Mouse (Mus musculus): ENCODE data around the gene Prkn. TPM values are rescaled to one million over a fixed set of nuclear protein-coding genes. Genes with fewer than 3 reads are reported as not detected.

Prkn gene
- polyA plus RNA-seq, 1 experiment from 2014 or later = 1.7 TPM

DNA sequence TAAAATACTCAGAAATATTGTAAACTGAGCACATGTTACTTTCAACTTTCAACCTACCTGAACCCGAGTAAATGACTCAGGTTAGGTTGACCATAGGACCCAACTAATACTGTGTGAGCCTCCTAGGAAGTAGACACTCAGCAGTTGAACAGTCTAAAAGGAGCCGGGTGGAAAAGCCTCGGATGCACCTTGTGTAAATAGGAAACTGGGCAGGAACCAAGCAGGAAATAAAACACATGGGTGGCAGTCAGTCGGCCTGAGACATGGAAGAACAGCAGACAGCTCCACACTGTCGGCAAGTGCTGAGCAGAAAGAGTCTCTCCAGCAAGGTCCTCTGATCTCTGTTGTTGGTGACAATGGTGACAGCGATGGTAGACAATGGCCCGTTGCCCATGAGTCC, 676.0 kb downstream of the Prkn start:
- Histone ChIP-seq H3K9ac (ENCODE audit: low read depth, low read length) (no peak overlapping the region), H3K27me3 (ENCODE audit: control insufficient read depth, insufficient read depth, low read length) (no peaks in the 10 kb centered on the region), H3K4me2 (no peak overlapping the region), H3K36me3 (ENCODE audit: control insufficient read depth, insufficient read depth, low read length) (no peaks in the 10 kb centered on the region), H3K4me1 (ENCODE audit: control insufficient read depth, insufficient read depth, low read length) (no peaks in the 10 kb centered on the region), H3K4me3 (ENCODE audit: low read depth, low read length) (no peak overlapping the region), H3K9me3 (replicated peaks; ENCODE audit: control insufficient read depth, low read length) (no peaks in the 10 kb centered on the region), H3K27ac (ENCODE audit: low read depth, low read length) (no peak overlapping the region)
- 75% methylated on average over 7 of the region's 7 CpGs for WGBS (ENCODE audit: insufficient replicate concordance)
- ATAC-seq (replicated peaks; ENCODE audit: insufficient number of reproducible peaks, low FRiP score, low TSS enrichment) = no peak

DNA sequence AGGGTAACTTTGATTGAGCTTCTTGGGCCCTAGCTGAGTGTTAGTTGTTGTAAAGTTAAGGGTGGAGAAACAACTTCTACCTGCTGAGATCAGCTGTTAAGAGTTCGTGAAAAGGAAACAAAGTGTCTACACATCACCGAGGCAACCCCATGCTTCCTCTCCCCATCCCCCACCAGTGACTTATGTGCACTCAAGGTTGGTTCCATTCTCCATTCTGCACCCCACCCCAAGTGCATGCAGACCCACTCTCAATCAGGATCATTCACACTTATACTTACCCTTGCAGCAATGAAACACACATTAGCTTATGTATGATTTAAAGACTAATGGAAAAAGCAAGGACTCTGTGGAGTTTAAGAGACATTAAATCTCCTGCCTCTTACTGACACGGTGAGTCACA, 691.9 kb downstream of the Prkn start:
- H3K4me2 ChIP-seq = no peak overlapping the region
- no peak overlapping the region for H3K4me3 ChIP-seq (ENCODE audit: low read depth, low read length)
- H3K27ac ChIP-seq (ENCODE audit: low read depth, low read length) = no peak overlapping the region
- H3K4me1 ChIP-seq (ENCODE audit: control insufficient read depth, insufficient read depth, low read length) = no peaks in the 10 kb centered on the region
- H3K27me3 ChIP-seq (ENCODE audit: control insufficient read depth, insufficient read depth, low read length) = no peaks in the 10 kb centered on the region
- no peak for ATAC-seq (replicated peaks; ENCODE audit: insufficient number of reproducible peaks, low FRiP score, low TSS enrichment)
- WGBS (ENCODE audit: insufficient replicate concordance) = 40% methylated on average over 3 of the region's 3 CpGs
- no peaks in the 10 kb centered on the region for H3K36me3 ChIP-seq (ENCODE audit: control insufficient read depth, insufficient read depth, low read length)
- H3K9ac ChIP-seq (ENCODE audit: low read depth, low read length) = no peak overlapping the region
- H3K9me3 ChIP-seq (replicated peaks; ENCODE audit: control insufficient read depth, low read length) = no peaks in the 10 kb centered on the region

DNA sequence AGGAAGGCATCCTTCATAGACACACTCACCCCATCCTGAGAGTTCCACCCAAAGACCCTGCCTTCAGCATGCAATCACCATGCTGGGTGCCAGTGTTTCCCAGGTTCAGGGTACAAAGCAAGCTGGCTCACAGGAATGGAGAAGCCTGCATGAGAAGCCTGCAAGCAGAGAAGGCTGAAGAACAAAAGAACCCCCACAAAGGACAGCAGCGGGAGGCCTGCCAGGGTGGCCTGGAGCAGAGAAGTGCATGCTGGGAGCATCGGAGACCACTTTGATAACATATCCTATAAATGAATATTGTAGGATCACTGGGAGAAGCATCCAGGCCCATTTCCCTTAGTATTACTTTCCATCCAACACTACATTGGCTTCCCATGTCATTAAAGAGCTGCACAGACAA, 692.6 kb downstream of the Prkn start:
- no peaks in the 10 kb centered on the region for H3K9me3 ChIP-seq (replicated peaks; ENCODE audit: control insufficient read depth, low read length)
- no peaks in the 10 kb centered on the region for H3K4me1 ChIP-seq (ENCODE audit: control insufficient read depth, insufficient read depth, low read length)
- no peak for ATAC-seq (replicated peaks; ENCODE audit: insufficient number of reproducible peaks, low FRiP score, low TSS enrichment)
- no peak overlapping the region for H3K9ac ChIP-seq (ENCODE audit: low read depth, low read length)
- no peak overlapping the region for H3K27ac ChIP-seq (ENCODE audit: low read depth, low read length)
- WGBS (ENCODE audit: insufficient replicate concordance) = 33% methylated on average over 2 of the region's 2 CpGs
- no peaks in the 10 kb centered on the region for H3K36me3 ChIP-seq (ENCODE audit: control insufficient read depth, insufficient read depth, low read length)
- H3K4me3 ChIP-seq (ENCODE audit: low read depth, low read length) = no peak overlapping the region
- no peak overlapping the region for H3K4me2 ChIP-seq
- H3K27me3 ChIP-seq (ENCODE audit: control insufficient read depth, insufficient read depth, low read length) = no peaks in the 10 kb centered on the region

DNA sequence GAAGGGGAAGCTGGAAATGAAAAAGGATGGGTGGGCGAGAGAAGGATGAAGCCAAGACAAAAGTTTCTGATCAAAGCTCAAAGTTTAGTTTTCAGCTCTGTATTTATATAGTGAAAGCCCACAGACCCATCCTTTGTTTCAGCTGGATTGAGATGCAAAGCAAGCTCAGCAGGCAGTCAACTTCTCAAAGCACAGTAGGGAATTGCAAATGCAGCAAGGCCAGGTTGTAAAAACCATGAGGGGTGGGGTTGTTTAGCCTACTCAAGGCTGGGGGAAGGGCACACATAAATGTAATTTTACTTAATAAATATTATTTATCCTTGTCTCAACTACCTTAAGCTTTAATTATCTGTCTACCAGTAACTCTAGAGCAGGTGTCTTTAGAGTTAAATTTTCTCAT, 693.7 kb downstream of the Prkn start:
- Histone ChIP-seq H3K4me3 (ENCODE audit: low read depth, low read length) (no peak overlapping the region), H3K36me3 (ENCODE audit: control insufficient read depth, insufficient read depth, low read length) (no peaks in the 10 kb centered on the region), H3K27ac (ENCODE audit: low read depth, low read length) (no peak overlapping the region), H3K9me3 (replicated peaks; ENCODE audit: control insufficient read depth, low read length) (no peaks in the 10 kb centered on the region), H3K27me3 (ENCODE audit: control insufficient read depth, insufficient read depth, low read length) (no peaks in the 10 kb centered on the region), H3K9ac (ENCODE audit: low read depth, low read length) (no peak overlapping the region), H3K4me1 (ENCODE audit: control insufficient read depth, insufficient read depth, low read length) (no peaks in the 10 kb centered on the region), H3K4me2 (no peak overlapping the region)
- WGBS (ENCODE audit: insufficient replicate concordance) = 67% methylated on average over 1 of the region's 1 CpGs
- ATAC-seq (replicated peaks; ENCODE audit: insufficient number of reproducible peaks, low FRiP score, low TSS enrichment) = no peak

DNA sequence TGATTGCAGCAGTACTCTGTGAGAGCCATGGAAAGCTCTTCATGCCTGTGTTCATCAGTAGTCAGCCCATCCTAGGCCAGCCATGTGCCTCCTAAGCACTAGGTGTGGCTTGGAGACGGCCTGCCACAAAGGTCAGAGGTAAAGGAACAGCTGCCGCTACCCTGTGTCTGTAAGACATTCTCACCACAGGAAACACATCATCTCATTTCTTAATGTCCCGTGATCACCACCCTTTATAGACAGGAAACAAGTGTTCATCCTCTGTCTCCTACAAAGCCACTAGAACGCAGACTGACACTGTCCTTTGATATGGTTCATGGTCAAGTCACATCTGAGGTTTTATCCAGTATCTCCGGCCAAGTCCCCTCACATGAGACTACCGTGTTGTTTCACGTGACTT, 698.6 kb downstream of the Prkn start:
- 81% methylated on average over 7 of the region's 7 CpGs for WGBS (ENCODE audit: insufficient replicate concordance)
- Histone ChIP-seq H3K4me2 (no peak overlapping the region), H3K36me3 (ENCODE audit: control insufficient read depth, insufficient read depth, low read length) (no peaks in the 10 kb centered on the region), H3K4me3 (ENCODE audit: low read depth, low read length) (no peak overlapping the region), H3K9me3 (replicated peaks; ENCODE audit: control insufficient read depth, low read length) (no peaks in the 10 kb centered on the region), H3K27ac (ENCODE audit: low read depth, low read length) (no peak overlapping the region), H3K27me3 (ENCODE audit: control insufficient read depth, insufficient read depth, low read length) (no peaks in the 10 kb centered on the region), H3K4me1 (ENCODE audit: control insufficient read depth, insufficient read depth, low read length) (no peaks in the 10 kb centered on the region), H3K9ac (ENCODE audit: low read depth, low read length) (no peak overlapping the region)
- no peak for ATAC-seq (replicated peaks; ENCODE audit: insufficient number of reproducible peaks, low FRiP score, low TSS enrichment)

DNA sequence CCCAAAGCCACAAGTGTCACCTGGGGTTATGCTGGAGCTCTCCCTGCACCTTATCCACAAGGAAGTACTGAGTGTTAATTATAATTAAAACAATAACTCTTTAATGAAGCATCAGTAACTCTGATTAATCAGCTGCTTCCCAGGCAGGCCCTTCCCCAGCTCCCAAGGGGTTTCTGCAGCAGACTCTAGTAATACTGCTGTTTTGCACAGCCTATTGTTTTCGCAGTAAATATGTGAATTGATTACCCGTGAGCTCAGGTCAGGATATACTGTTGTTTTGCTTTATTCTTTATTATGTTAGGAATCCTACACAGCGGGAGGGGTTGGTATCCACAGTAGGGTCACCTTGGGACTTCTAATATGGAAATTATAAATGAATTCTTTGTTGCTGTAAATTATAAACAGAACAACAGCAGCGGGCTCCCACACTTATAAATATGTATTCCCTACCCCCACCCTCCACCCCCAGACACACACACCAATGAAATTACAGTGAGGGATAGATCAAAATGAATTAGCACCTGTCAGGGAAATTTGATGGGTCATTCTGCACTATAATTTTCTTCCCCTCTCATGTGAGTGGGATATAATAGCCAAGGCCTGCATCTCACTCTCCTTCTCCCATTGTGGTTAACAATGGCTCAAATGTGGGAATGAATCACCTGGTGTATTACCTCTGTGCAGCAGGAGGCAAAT, 701.9 kb downstream of the Prkn start:
- H3K9me3 ChIP-seq (replicated peaks; ENCODE audit: control insufficient read depth, low read length) = no peaks in the 10 kb centered on the region
- WGBS (ENCODE audit: insufficient replicate concordance) = 78% methylated on average over 4 of the region's 4 CpGs
- no peak overlapping the region for H3K4me2 ChIP-seq
- H3K36me3 ChIP-seq (ENCODE audit: control insufficient read depth, insufficient read depth, low read length) = no peaks in the 10 kb centered on the region
- no peak overlapping the region for H3K4me3 ChIP-seq (ENCODE audit: low read depth, low read length)
- H3K9ac ChIP-seq (ENCODE audit: low read depth, low read length) = no peak overlapping the region
- H3K27me3 ChIP-seq (ENCODE audit: control insufficient read depth, insufficient read depth, low read length) = no peaks in the 10 kb centered on the region
- no peak for ATAC-seq (replicated peaks; ENCODE audit: insufficient number of reproducible peaks, low FRiP score, low TSS enrichment)
- H3K4me1 ChIP-seq (ENCODE audit: control insufficient read depth, insufficient read depth, low read length) = no peaks in the 10 kb centered on the region
- no peak overlapping the region for H3K27ac ChIP-seq (ENCODE audit: low read depth, low read length)

DNA sequence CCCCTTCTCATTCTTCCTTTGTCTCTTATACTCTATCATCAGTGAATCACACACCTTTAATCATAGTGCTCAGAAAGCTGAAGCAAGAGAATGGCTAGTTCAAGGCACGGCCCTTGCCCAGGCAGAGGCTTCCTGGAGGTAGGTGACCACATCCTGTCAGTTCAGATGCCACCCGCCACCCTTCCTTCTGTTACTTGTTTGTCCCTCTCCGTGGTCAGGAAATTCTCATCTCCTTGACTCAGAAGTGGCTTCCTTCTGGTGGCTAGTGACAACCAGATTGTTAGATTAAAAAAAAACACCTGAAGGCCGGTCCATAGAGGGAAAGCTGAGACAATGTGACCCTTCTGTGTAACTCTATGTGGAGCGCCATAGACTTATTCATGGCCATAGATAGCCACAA, 710.4 kb downstream of the Prkn start:
- Histone ChIP-seq H3K27me3 (ENCODE audit: control insufficient read depth, insufficient read depth, low read length) (no peaks in the 10 kb centered on the region), H3K4me1 (ENCODE audit: control insufficient read depth, insufficient read depth, low read length) (no peaks in the 10 kb centered on the region), H3K9ac (ENCODE audit: low read depth, low read length) (no peak overlapping the region), H3K4me3 (ENCODE audit: low read depth, low read length) (no peak overlapping the region), H3K9me3 (replicated peaks; ENCODE audit: control insufficient read depth, low read length) (no peaks in the 10 kb centered on the region), H3K4me2 (no peak overlapping the region), H3K27ac (ENCODE audit: low read depth, low read length) (no peak overlapping the region), H3K36me3 (ENCODE audit: control insufficient read depth, insufficient read depth, low read length) (no peaks in the 10 kb centered on the region)
- WGBS (ENCODE audit: insufficient replicate concordance) = 65% methylated on average over 5 of the region's 5 CpGs
- no peak for ATAC-seq (replicated peaks; ENCODE audit: insufficient number of reproducible peaks, low FRiP score, low TSS enrichment)

- Histone ChIP-seq H3K27ac (ENCODE audit: low read depth, low read length) (no peak overlapping the region), H3K27me3 (ENCODE audit: control insufficient read depth, insufficient read depth, low read length) (no peaks in the 10 kb centered on the region), H3K9me3 (replicated peaks; ENCODE audit: control insufficient read depth, low read length) (no peaks in the 10 kb centered on the region), H3K4me2 (no peak overlapping the region), H3K9ac (ENCODE audit: low read depth, low read length) (no peak overlapping the region), H3K4me1 (ENCODE audit: control insufficient read depth, insufficient read depth, low read length) (no peaks in the 10 kb centered on the region), H3K36me3 (ENCODE audit: control insufficient read depth, insufficient read depth, low read length) (no peaks in the 10 kb centered on the region), H3K4me3 (ENCODE audit: low read depth, low read length) (no peak overlapping the region)
- 63% methylated on average over 6 of the region's 6 CpGs for WGBS (ENCODE audit: insufficient replicate concordance)
- no peak for ATAC-seq (replicated peaks; ENCODE audit: insufficient number of reproducible peaks, low FRiP score, low TSS enrichment)
Measured at GRCm38 (mm10) chr17:11565681-11566080, 725.5 kb downstream of the Prkn start.

DNA sequence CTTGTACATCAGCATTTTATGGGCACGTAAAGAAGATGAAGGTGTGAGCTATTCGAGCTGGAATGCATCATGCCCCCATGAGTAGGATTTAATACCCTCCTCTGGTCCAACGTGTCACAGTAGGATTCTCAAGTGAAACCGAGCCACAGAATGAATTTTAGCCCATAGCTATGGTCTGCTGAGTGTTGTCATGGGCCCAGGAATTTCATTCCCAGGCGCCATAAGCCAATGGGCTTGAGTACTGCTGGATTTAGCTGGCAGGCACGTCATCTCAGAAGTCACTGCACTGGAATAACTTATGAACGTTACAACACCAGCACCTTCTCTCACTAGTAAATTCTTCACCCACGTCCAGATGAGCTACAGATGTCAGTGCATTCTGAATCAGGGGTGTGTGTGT, 730.2 kb downstream of the Prkn start:
- Histone ChIP-seq H3K4me1 (ENCODE audit: control insufficient read depth, insufficient read depth, low read length) (no peaks in the 10 kb centered on the region), H3K4me3 (ENCODE audit: low read depth, low read length) (no peak overlapping the region), H3K27ac (ENCODE audit: low read depth, low read length) (no peak overlapping the region), H3K36me3 (ENCODE audit: control insufficient read depth, insufficient read depth, low read length) (no peaks in the 10 kb centered on the region), H3K9ac (ENCODE audit: low read depth, low read length) (no peak overlapping the region), H3K4me2 (no peak overlapping the region), H3K9me3 (replicated peaks; ENCODE audit: control insufficient read depth, low read length) (no peaks in the 10 kb centered on the region), H3K27me3 (ENCODE audit: control insufficient read depth, insufficient read depth, low read length) (no peaks in the 10 kb centered on the region)
- ATAC-seq (replicated peaks; ENCODE audit: insufficient number of reproducible peaks, low FRiP score, low TSS enrichment) = no peak
- 77% methylated on average over 8 of the region's 8 CpGs for WGBS (ENCODE audit: insufficient replicate concordance)

Measured in heart, embryonic 11.5 days (tissue).